Mouse (Mus musculus) ES-E14 (cell line): ENCODE measurements at regions not wholly inside any gene's neighbourhood (a gene's known extent, or its start where the extent isn't known, plus 50 kb on each side); places are given as distances from the start of the nearest gene placed in this dataset.

ENCODE experiments used
- CHD2 ChIP-seq: IDR thresholded peaks from 2 replicates; pipeline ENCODE4 v1.6.1; 2014; ENCODE audit warnings: mild to moderate bottlenecking, low read depth, low read length, inconsistent platforms
- HCFC1 ChIP-seq: IDR thresholded peaks from 2 replicates; pipeline ENCODE4 v1.6.1; 2012; ENCODE audit warnings: low read length, inconsistent platforms, borderline replicate concordance; ENCODE audit not compliant: insufficient read depth
- MAFK ChIP-seq: IDR thresholded peaks from 2 replicates; pipeline ENCODE4 v1.6.1; 2014; ENCODE audit warnings: mild to moderate bottlenecking, low read depth, low read length, inconsistent platforms; ENCODE audit not compliant: insufficient read depth
- ZC3H11A ChIP-seq: IDR thresholded peaks from 2 replicates; pipeline ENCODE4 v1.6.1; 2012; ENCODE audit warnings: low read depth, mild to moderate bottlenecking, inconsistent platforms, low read length, borderline replicate concordance
- ZNF384 ChIP-seq: IDR thresholded peaks from 2 replicates; pipeline ENCODE4 v1.6.1; 2012; ENCODE audit warnings: low read depth, low read length, inconsistent platforms

GRCm38 (mm10) chr16:15260069-15260468 lies 57.2 kb upstream of the Gm21897 start:
- TF ChIP-seq ZNF384 = no peak
- TF ChIP-seq HCFC1 = no peak
- TF ChIP-seq ZC3H11A = no peak
- TF ChIP-seq MAFK = no peak
- TF ChIP-seq CHD2 = no peak
